Mouse (Mus musculus) spleen, adult 2 months (tissue): Measurements from ENCODE around the gene Dock4.

Source experiments
- CTCF ChIP-seq: fragments of 200-500 bp; IDR thresholded peaks from 2 replicates; pipeline ENCODE4 v1.5.1; 2011; ENCODE audit warnings: mild to moderate bottlenecking, inconsistent platforms; ENCODE audit not compliant: insufficient read depth, insufficient read length, insufficient replicate concordance; ENCODE audit errors: extremely low read depth
- POLR2A ChIP-seq: fragments of 200-500 bp; IDR thresholded peaks from 2 replicates; pipeline ENCODE4 v1.6.1; 2011; ENCODE audit warnings: low read depth, low read length, inconsistent platforms

- TF ChIP-seq POLR2A (no peak), CTCF (no peak)
These were observed 20.8 kb upstream of the Dock4 start for GRCm38 (mm10) chr12:40424991-40425390.
